Mouse (Mus musculus): Measurements from ENCODE around the gene Slc9a5.

Slc9a5 gene

GRCm38 (mm10) chr8:105348450-105349095 lies at the start of gene Slc9a5:
Gene Slc9a5 (plus strand): TSS chr8:105348843.
- peak; percentile 13 to 27 for DNase-seq (ENCODE audit: low read depth in 2 of 2, low spot score in 2 of 2)

GRCm38 (mm10) chr8:105299962-105300361 lies 48.7 kb upstream of the Slc9a5 start:
- DNase-seq (ENCODE audit: low read depth in 2 of 2, low spot score in 2 of 2), result no peak

GRCm38 (mm10) chr8:105303396-105303795 lies 45.2 kb upstream of the Slc9a5 start:
- DNase-seq (ENCODE audit: low read depth in 2 of 2, low spot score in 2 of 2), result no peak

GRCm38 (mm10) chr8:105303874-105304273 lies 44.8 kb upstream of the Slc9a5 start:
- no peak for DNase-seq (ENCODE audit: low read depth in 2 of 2, low spot score in 2 of 2)

GRCm38 (mm10) chr8:105304325-105305210 lies 44.1 kb upstream of the Slc9a5 start:
- no peak for DNase-seq (ENCODE audit: low read depth in 2 of 2, low spot score in 2 of 2)

- no peak for DNase-seq (ENCODE audit: low read depth in 2 of 2, low spot score in 2 of 2)
These were observed 43.2 kb upstream of the Slc9a5 start, which contains the start of gene Elmo3 for GRCm38 (mm10) chr8:105305211-105306145. Gene Elmo3 (plus strand): TSS chr8:105305601.

- no peak for DNase-seq (ENCODE audit: low read depth in 2 of 2, low spot score in 2 of 2)
These were observed 42.4 kb upstream of the Slc9a5 start for GRCm38 (mm10) chr8:105306146-105306691.

- DNase-seq (ENCODE audit: low read depth in 2 of 2, low spot score in 2 of 2), result no peak
These were observed 41.0 kb upstream of the Slc9a5 start for GRCm38 (mm10) chr8:105307670-105308069.

- no peak for DNase-seq (ENCODE audit: low read depth in 2 of 2, low spot score in 2 of 2)
These were observed 40.2 kb upstream of the Slc9a5 start for GRCm38 (mm10) chr8:105308428-105308827.

- DNase-seq (ENCODE audit: low read depth in 2 of 2, low spot score in 2 of 2), result no peak
These were observed 39.3 kb upstream of the Slc9a5 start for GRCm38 (mm10) chr8:105309142-105309847.

- no peak for DNase-seq (ENCODE audit: low read depth in 2 of 2, low spot score in 2 of 2)
These were observed 38.5 kb upstream of the Slc9a5 start for GRCm38 (mm10) chr8:105310118-105310517.

GRCm38 (mm10) chr8:105311718-105312117 lies 36.9 kb upstream of the Slc9a5 start:
- no peak for DNase-seq (ENCODE audit: low read depth in 2 of 2, low spot score in 2 of 2)

GRCm38 (mm10) chr8:105312891-105313481 lies 35.7 kb upstream of the Slc9a5 start:
- DNase-seq (ENCODE audit: low read depth in 2 of 2, low spot score in 2 of 2), result no peak

GRCm38 (mm10) chr8:105313622-105314402 lies 34.8 kb upstream of the Slc9a5 start:
- no peak for DNase-seq (ENCODE audit: low read depth in 2 of 2, low spot score in 2 of 2)

GRCm38 (mm10) chr8:105315073-105315769 lies 33.4 kb upstream of the Slc9a5 start:
- no peak for DNase-seq (ENCODE audit: low read depth in 2 of 2, low spot score in 2 of 2)

GRCm38 (mm10) chr8:105317941-105318340 lies 30.7 kb upstream of the Slc9a5 start:
- DNase-seq (ENCODE audit: low read depth in 2 of 2, low spot score in 2 of 2), result no peak

- no peak for DNase-seq (ENCODE audit: low read depth in 2 of 2, low spot score in 2 of 2)
These were observed 29.9 kb upstream of the Slc9a5 start for GRCm38 (mm10) chr8:105318662-105319190.

GRCm38 (mm10) chr8:105323183-105323582 lies 25.5 kb upstream of the Slc9a5 start:
- DNase-seq (ENCODE audit: low read depth in 2 of 2, low spot score in 2 of 2), result no peak

All from CD8-positive naive resting alpha-beta T cell, adult 2 months (primary cell).